Mouse (Mus musculus) heart, postnatal 0 days (tissue): ENCODE data around the gene Matk. TPM values are rescaled to one million over a fixed set of nuclear protein-coding genes. Genes with fewer than 3 reads are reported as not detected.

Experiments used
- ATAC-seq: fragments of 200-750 bp; cut with Nextera tagmentation; 2 replicates; pipeline ENCODE4 v1.8.0; 2017; ENCODE audit warnings: low read depth, moderate number of reproducible peaks, moderate library complexity; ENCODE audit not compliant: insufficient read depth
- DNase-seq: peaks from one replicate; pipeline ENCODE4 v3.0.0-alpha.2; 2016; ENCODE audit warnings: low spot score
- H3K27ac ChIP-seq: fragments of 300-500 bp; sonication (generic); 2 replicates; pipeline ENCODE4 v1.5.1; 2014; ENCODE audit warnings: low read depth, mild to moderate bottlenecking
- H3K27me3 ChIP-seq: fragments of 300-500 bp; sonication (generic); 2 replicates; pipeline ENCODE4 v1.6.1; 2014; ENCODE audit warnings: low read length, mixed read lengths; ENCODE audit not compliant: control insufficient read depth, insufficient read depth
- H3K36me3 ChIP-seq: fragments of 300-500 bp; sonication (generic); replicated peaks from 2 replicates; pipeline ENCODE4 v1.6.1; 2014; ENCODE audit warnings: low read length, mixed read lengths; ENCODE audit not compliant: control insufficient read depth, insufficient read depth
- H3K4me1 ChIP-seq: fragments of 300-500 bp; sonication (generic); 2 replicates; pipeline ENCODE4 v1.6.1; 2014; ENCODE audit warnings: antibody characterized with exemption; ENCODE audit not compliant: control insufficient read depth, insufficient read depth
- H3K4me2 ChIP-seq: fragments of 300-500 bp; sonication (generic); 2 replicates; pipeline ENCODE4 v1.6.1; 2014; ENCODE audit warnings: low read depth, mild to moderate bottlenecking, low read length, moderate library complexity
- H3K4me3 ChIP-seq: fragments of 300-500 bp; sonication (generic); 2 replicates; pipeline ENCODE4 v1.5.1; 2014; ENCODE audit warnings: low read depth, low read length
- H3K9ac ChIP-seq: fragments of 300-500 bp; sonication (generic); replicated peaks from 2 replicates; pipeline ENCODE4 v1.6.1; 2014; ENCODE audit warnings: low read depth, low read length, mixed read lengths
- H3K9me3 ChIP-seq: fragments of 300-500 bp; sonication (generic); replicated peaks from 2 replicates; pipeline ENCODE4 v1.6.1; 2016; ENCODE audit warnings: low read length; ENCODE audit not compliant: control insufficient read depth
- CTCF ChIP-seq: IDR thresholded peaks from 2 replicates; pipeline ENCODE4 v1.5.1; 2016; ENCODE audit warnings: antibody characterized with exemption, control low read depth, low read depth
- EP300 ChIP-seq: IDR thresholded peaks from 2 replicates; pipeline ENCODE4 v1.6.1; 2016; ENCODE audit warnings: antibody characterized with exemption, low read depth
- WGBS: fragments of 180-500 bp; shearing (Covaris S2); extraction: QIAGEN DNeasy Blood & Tissue Kit; methylation state at CpG from one replicate; pipeline ENCODE4 v1.1.7; 2014; 5-methylcytosine and 5-hydroxymethylcytosine counted together
- polyA plus RNA-seq: library from polyadenylated mRNA; unstranded; fragments of >200 nt; fragmentation: Nextera tagmentation; extraction: Ambion mirVana; gene quantifications from 2 replicates; pipeline ENCODE4 v1.2.1, GENCODE M21; 2015
- total RNA-seq: library from RNA; depleted of rRNA; stranded (reverse); fragments of >200 nt; gene quantifications from 2 replicates; pipeline ENCODE4 v1.2.3, GENCODE M21; 2014; ENCODE audit warnings: low replicate concordance

Gene Matk
- total and polyA plus RNA-seq, 2 experiments from 2014 or later: 0.31 to 0.42 TPM

- peak within 1 kb of the TSS; percentile 73 for H3K4me2 ChIP-seq
- no peaks in the 10 kb centered on the region for H3K9me3 ChIP-seq
- peaks cover 13% of the 10 kb centered on the region; the same call in 1 of the 2 replicates for H3K27me3 ChIP-seq
- no peaks in the 10 kb centered on the region for H3K36me3 ChIP-seq
- DNase-seq: peak; percentile 100
- ATAC-seq: peak; percentile 94
- H3K9ac ChIP-seq: peak within 1 kb of the TSS; percentile 60
- H3K4me3 ChIP-seq: peak within 1 kb of the TSS; percentile 62
- TF ChIP-seq EP300 (peak; percentile 93; the same call in 1 of the 2 replicates), CTCF (peak; percentile 91)
- peaks cover 28% of the 10 kb centered on the region for H3K4me1 ChIP-seq
- peak within 1 kb of the TSS; percentile 85 for H3K27ac ChIP-seq
- WGBS: under 1% methylated on average over 64 of the region's 80 CpGs
These were observed 40.0 kb downstream of the Matk start, which contains the start of gene Pip5k1c for GRCm38 (mm10) chr10:81292554-81293333. Gene Pip5k1c (plus strand): TSS chr10:81292963.

DNA sequence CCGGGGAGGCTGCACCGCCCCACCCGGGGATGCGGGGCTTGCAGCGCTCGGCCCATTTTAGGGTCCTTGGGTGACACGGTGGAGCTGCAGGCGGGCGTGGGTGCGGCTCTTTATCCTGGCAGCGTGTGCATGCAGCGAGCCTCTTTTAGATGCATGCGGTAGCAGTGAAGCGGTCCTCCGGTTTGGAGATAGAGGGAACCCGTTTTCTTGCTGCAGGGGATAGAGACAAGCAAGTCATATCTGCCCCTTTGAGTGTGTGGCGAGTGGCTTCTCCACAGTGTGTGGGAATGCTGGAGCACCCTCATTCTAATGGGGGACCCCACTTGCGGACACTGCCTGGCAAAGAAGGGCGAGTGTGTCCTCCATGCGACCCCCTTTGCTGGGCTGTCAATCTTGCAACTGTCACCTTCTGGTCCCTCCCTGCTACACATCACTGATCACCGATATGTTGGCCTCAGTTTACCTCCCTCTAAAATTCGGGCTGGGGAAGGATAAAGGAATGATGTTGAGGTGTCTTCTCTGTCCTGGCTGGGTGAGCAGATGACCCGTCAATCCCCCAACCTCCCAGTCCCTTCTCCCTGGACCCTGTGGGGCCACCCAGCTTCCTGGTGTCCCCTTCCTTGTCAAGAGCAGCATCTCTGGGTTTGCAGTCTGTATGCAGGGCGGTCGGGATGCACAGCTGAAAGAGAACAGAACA is 40.7 kb downstream of the Matk start:
- no peak for ATAC-seq
- no peak for TF ChIP-seq CTCF
- no peak for TF ChIP-seq EP300

DNA sequence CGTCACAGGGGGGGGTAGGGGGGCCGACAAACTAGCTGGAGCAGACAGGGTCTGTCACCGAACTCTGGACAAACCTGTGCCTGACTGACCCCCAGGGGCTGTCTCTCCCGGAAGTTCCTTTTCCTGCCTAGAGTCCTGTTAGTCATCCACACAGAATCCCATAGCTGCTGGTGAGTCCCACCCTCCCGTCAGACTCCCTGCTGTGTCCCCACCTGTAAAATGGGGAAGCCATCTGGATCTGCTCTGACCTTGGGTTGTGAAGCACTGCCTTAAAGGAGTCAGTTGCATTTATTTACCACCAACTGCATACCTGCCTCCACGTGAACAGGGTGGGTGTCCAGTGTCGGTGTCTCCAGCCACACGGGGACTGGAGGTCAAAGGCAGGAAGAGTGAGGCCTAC is 41.7 kb downstream of the Matk start:
- TF ChIP-seq EP300 (no peak), CTCF (no peak)
- WGBS: 43% methylated on average over 8 of the region's 8 CpGs

More for the DNA sequence above, 40.7 kb downstream of the Matk start:
- Histone ChIP-seq H3K27ac (peak overlapping the region; percentile 85), H3K4me3 (peak overlapping the region; percentile 62), H3K4me2 (peak overlapping the region; percentile 73), H3K9me3 (no peaks in the 10 kb centered on the region), H3K9ac (peak overlapping the region; percentile 60), H3K4me1 (peaks cover 35% of the 10 kb centered on the region), H3K27me3 (peaks cover 13% of the 10 kb centered on the region; the same call in 1 of the 2 replicates), H3K36me3 (no peaks in the 10 kb centered on the region)
- no peak for DNase-seq
- WGBS: 2% methylated on average over 25 of the region's 25 CpGs

DNA sequence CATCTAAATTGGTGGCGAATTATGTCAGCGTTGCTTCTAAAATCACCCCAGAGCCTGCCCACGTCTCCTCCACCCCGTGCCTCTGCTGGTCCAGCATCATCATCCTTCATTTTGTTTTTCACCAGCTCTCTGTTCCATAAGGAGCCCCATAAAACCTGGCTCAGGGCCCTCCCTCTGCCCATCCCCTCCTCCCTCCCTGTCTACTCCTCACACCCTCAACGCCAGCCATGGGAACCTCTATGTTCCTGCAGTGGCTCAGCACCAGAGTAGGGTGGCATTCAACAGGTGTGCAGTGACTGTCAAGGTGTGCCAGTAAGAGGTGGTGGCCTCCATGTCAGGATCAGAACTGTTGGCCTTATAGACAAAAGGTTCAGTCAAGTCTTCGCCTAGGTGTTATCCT is 42.5 kb downstream of the Matk start:
- no peak overlapping the region for H3K27ac ChIP-seq
- no peak overlapping the region for H3K4me2 ChIP-seq
- H3K36me3 ChIP-seq: no peaks in the 10 kb centered on the region
- peaks cover 8% of the 10 kb centered on the region; the same call in 1 of the 2 replicates for H3K27me3 ChIP-seq
- WGBS: 91% methylated on average over 6 of the region's 6 CpGs
- no peaks in the 10 kb centered on the region for H3K9me3 ChIP-seq
- H3K4me1 ChIP-seq: peaks cover 47% of the 10 kb centered on the region
- no peak for TF ChIP-seq EP300
- no peak for TF ChIP-seq CTCF
- DNase-seq (no peak), ATAC-seq (no peak)
- no peak overlapping the region for H3K9ac ChIP-seq
- no peak overlapping the region for H3K4me3 ChIP-seq

More for the DNA sequence above, 41.7 kb downstream of the Matk start:
- Histone ChIP-seq H3K9me3 (no peaks in the 10 kb centered on the region), H3K9ac (peak overlapping the region; percentile 60; the same call in 1 of the 2 replicates), H3K4me3 (peak overlapping the region; percentile 62), H3K36me3 (no peaks in the 10 kb centered on the region), H3K4me2 (peak overlapping the region; percentile 73), H3K4me1 (peaks cover 40% of the 10 kb centered on the region), H3K27me3 (peaks cover 13% of the 10 kb centered on the region; the same call in 1 of the 2 replicates), H3K27ac (no peak overlapping the region)
- DNase-seq: no peak
- ATAC-seq: no peak

DNA sequence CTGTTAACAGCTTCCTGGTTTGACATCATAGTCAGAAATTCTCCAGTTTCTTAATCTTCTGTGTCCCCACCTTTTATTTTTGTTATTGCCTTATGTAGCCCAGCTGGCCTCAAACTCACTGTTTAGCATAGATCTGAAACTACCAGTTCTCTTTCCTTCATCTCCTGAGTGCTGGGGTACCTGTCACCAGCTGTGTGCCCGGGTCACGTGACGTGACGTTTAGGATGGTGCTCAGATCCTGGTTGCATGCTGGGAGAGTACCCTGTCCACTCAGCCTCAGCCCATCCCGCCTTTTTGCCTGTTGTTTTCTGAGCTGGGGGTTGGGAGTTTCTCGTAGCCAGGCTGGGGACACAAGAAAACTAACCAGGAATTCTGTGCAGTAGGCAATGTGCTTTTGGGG is 44.5 kb downstream of the Matk start:
- 78% methylated on average over 6 of the region's 6 CpGs for WGBS
- Histone ChIP-seq H3K4me1 (peaks cover 62% of the 10 kb centered on the region), H3K36me3 (no peaks in the 10 kb centered on the region), H3K4me3 (no peak overlapping the region), H3K9ac (0 out of 2 replicates have a peak overlapping the region, but pooled peaks have one; percentile 20), H3K9me3 (no peaks in the 10 kb centered on the region), H3K4me2 (peak overlapping the region; percentile 32; the same call in 1 of the 2 replicates), H3K27ac (peak overlapping the region; percentile 82), H3K27me3 (no peaks in the 10 kb centered on the region)
- no peak for ATAC-seq
- TF ChIP-seq CTCF (no peak), EP300 (no peak)
- DNase-seq: no peak
